Mouse (Mus musculus) lung, embryonic 14.5 days (tissue): Measurements from ENCODE around the gene 2010111I01Rik. TPM values are rescaled to one million over a fixed set of nuclear protein-coding genes. Genes with fewer than 3 reads are reported as not detected.
A peak's percentile ranks its signal among the peaks of the same experiment; 100 is the strongest.

Source experiments
- ATAC-seq: fragments of 200-750 bp; cut with Nextera tagmentation; 2 replicates; pipeline ENCODE4 v1.8.0; 2017; ENCODE audit warnings: mild to moderate bottlenecking, moderate TSS enrichment, moderate library complexity; ENCODE audit not compliant: insufficient read depth
- DNase-seq: peaks from one replicate; pipeline ENCODE4 v3.0.0-alpha.2; 2015
- H3K27ac ChIP-seq: fragments of 300-500 bp; sonication (generic); 2 replicates; pipeline ENCODE4 v1.5.1; 2014; ENCODE audit warnings: low read depth, mild to moderate bottlenecking, moderate library complexity
- H3K27me3 ChIP-seq: fragments of 300-500 bp; sonication (generic); 2 replicates; pipeline ENCODE4 v1.6.1; 2014; ENCODE audit warnings: low read length, control low read depth; ENCODE audit not compliant: insufficient read depth
- H3K36me3 ChIP-seq: fragments of 300-500 bp; sonication (generic); 2 replicates; pipeline ENCODE4 v1.6.1; 2014; ENCODE audit warnings: control low read depth; ENCODE audit not compliant: insufficient read depth
- H3K4me1 ChIP-seq: fragments of 300-500 bp; sonication (generic); 2 replicates; pipeline ENCODE4 v1.6.1; 2014; ENCODE audit warnings: antibody characterized with exemption, control low read depth; ENCODE audit not compliant: insufficient read depth
- H3K4me2 ChIP-seq: fragments of 300-500 bp; sonication (generic); 2 replicates; pipeline ENCODE4 v1.6.1; 2014; ENCODE audit warnings: mild to moderate bottlenecking
- H3K4me3 ChIP-seq: fragments of 300-500 bp; sonication (generic); 2 replicates; pipeline ENCODE4 v1.5.1; 2014; ENCODE audit warnings: low read depth, low read length
- H3K9ac ChIP-seq: fragments of 300-500 bp; sonication (generic); 2 replicates; pipeline ENCODE4 v1.6.1; 2014
- H3K9me3 ChIP-seq: fragments of 300-500 bp; sonication (generic); 2 replicates; pipeline ENCODE4 v1.6.1; 2016; ENCODE audit warnings: low read depth, low read length, control low read depth
- CTCF ChIP-seq: IDR thresholded peaks from 2 replicates; pipeline ENCODE4 v1.5.1; 2016; ENCODE audit warnings: antibody characterized with exemption, low read depth
- WGBS: fragments of 180-500 bp; shearing (Covaris S2); extraction: QIAGEN DNeasy Blood & Tissue Kit; methylation state at CpG from one replicate; pipeline ENCODE4 v1.1.7; 2014; 5-methylcytosine and 5-hydroxymethylcytosine counted together
- polyA plus RNA-seq: library from polyadenylated mRNA; unstranded; fragments of >200 nt; fragmentation: Nextera tagmentation; extraction: Ambion mirVana; gene quantifications from 2 replicates; pipeline ENCODE4 v1.2.1, GENCODE M21; 2014

2010111I01Rik gene
- polyA plus RNA-seq, 1 experiment from 2014 or later: 156 TPM

DNA sequence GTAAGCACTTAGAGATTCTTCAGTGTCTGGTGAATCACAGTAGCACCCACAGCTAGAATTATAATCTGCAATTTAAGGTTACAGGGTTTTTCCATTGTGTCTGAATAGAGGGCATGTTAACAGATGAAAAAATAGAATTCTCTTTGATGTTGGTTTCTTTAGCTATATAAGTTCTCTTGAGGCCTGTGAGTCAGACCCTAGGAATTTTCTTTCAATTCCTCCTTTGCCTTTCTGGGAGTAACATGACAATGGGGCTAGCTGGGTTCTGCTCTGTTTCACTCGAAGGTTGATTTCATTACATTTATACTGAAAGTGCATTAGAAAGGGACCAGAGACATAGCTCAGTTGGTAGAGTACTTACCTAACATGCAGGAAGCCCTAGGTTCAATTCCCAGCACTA, 101.9 kb downstream of the 2010111I01Rik start:
- TF ChIP-seq CTCF: no peak
- Histone ChIP-seq H3K9ac (no peak overlapping the region), H3K27ac (no peak overlapping the region), H3K4me1 (no peaks in the 10 kb centered on the region), H3K9me3 (no peaks in the 10 kb centered on the region), H3K36me3 (no peaks in the 10 kb centered on the region), H3K27me3 (no peaks in the 10 kb centered on the region), H3K4me3 (no peak overlapping the region), H3K4me2 (no peak overlapping the region)
- 53% methylated on average over 1 of the region's 1 CpGs for WGBS
- DNase-seq: no peak
- ATAC-seq: no peak

DNA sequence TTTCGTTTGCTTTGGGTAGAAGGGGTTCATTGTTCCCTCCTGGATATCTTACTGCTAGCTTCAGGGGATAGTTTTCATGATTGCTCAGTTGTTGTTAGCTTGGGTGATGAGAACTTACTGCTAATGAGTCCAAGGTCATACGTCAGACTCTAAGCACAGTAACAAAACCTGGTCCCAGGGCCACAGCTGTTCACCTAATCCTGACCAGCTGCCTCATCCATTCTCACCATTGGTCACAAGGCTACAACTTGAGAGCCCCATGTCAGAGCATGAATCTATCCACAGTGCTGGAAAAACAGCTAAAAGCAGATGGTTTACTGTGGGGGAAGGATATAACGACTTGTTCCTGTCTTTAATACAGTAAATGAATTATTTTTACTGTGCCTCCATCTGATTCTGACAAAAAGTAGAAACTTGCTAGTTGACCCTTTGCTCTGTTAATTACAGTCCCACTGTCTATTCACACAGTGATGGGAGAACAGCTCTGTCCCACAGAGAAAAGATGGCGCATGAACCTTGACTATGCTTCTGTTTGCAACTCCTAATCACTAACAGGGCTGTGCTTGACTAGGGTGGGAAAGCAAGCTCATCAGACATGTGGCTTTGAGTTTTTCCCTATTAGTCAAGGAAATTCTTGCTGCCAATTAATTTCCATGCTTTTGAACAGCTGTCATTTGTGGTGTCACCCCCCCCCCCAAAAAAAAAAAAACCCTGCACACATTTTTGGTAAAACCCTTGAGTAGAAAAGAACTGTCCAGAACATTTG, 103.9 kb downstream of the 2010111I01Rik start:
- DNase-seq: no peak

GRCm38 (mm10) chr13:63071874-63072273, 107.2 kb downstream of the 2010111I01Rik start:
- Histone ChIP-seq H3K36me3 (no peaks in the 10 kb centered on the region), H3K9ac (no peak overlapping the region), H3K4me3 (no peak overlapping the region), H3K9me3 (no peaks in the 10 kb centered on the region), H3K27me3 (no peaks in the 10 kb centered on the region), H3K27ac (no peak overlapping the region), H3K4me1 (peaks cover 7% of the 10 kb centered on the region), H3K4me2 (no peak overlapping the region)
- ATAC-seq (no peak), DNase-seq (no peak)
- 62% methylated on average over 8 of the region's 8 CpGs for WGBS
- TF ChIP-seq CTCF: no peak

More for the DNA sequence above, 103.9 kb downstream of the 2010111I01Rik start:
- Histone ChIP-seq H3K4me2 (no peak overlapping the region), H3K9ac (no peak overlapping the region), H3K9me3 (no peaks in the 10 kb centered on the region), H3K4me3 (no peak overlapping the region), H3K4me1 (no peaks in the 10 kb centered on the region), H3K27me3 (no peaks in the 10 kb centered on the region), H3K27ac (no peak overlapping the region), H3K36me3 (no peaks in the 10 kb centered on the region)
- ATAC-seq: no peak
- TF ChIP-seq CTCF: no peak
- 70% methylated on average over 4 of the region's 4 CpGs for WGBS

DNA sequence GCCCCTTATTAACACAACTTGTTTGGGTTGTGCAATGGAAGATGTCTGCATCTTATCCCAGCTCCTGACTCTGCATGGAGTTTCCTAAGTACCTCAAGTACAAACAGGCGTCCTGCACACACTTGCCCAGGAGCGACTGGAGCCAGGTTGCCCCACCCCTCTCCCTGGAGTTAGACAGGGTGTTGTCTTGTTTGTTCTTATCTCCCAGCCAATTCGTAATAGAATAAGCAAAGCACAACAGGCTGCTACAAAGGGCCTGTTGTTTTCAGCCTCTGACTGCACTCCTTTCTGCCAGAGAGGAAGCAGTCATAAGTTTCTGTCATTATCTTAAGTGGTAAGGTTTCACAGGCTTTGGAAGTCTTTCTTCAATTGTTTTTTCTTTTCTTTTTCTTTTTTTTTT, 107.7 kb downstream of the 2010111I01Rik start:
- ATAC-seq: no peak
- no peak overlapping the region for H3K27ac ChIP-seq
- no peaks in the 10 kb centered on the region for H3K9me3 ChIP-seq

DNA sequence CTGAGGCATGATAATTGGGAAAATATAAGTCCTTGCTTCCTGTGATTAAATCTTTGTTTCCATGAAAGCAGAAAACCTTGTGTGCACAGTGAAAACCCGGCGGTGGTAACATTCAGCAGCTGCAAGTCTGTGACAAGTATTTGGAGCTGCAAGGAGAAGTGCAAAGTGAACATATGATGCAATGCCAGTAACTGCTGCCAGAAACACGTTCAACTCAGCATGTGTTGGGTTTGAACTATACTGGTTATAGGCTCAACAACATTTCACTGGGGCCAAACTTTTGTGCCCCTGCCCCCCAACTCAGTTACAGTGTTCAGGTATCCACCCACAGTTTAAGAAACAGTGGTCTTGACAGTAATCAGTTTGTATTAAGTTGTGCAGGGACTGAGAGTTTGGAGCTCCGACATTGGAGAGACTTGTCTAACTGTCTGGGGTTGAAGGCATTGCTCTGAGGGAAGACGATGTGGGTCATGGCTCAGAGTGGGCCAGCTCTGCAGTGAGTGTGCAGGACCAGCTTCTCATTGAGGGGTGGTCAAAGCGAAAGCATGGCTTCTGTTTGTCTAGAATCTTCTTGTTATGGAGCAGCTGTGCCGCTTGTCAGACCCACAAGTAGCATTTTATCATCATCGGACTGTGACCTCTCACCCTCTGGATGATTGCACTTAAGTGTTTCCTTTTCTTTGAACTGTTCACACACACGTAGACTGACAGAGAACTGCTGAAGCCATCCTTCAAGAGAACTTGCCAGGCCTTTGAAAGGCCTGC, 109.4 kb downstream of the 2010111I01Rik start:
- peak; percentile 84 for ATAC-seq
- H3K27ac ChIP-seq: peak overlapping the region; percentile 78
- peak; percentile 87 for DNase-seq

More for the DNA sequence above, 107.7 kb downstream of the 2010111I01Rik start:
- Histone ChIP-seq H3K4me2 (no peak overlapping the region), H3K4me3 (no peak overlapping the region), H3K9ac (no peak overlapping the region), H3K36me3 (no peaks in the 10 kb centered on the region), H3K27me3 (no peaks in the 10 kb centered on the region), H3K4me1 (peaks cover 7% of the 10 kb centered on the region)
- WGBS: 29% methylated on average over 3 of the region's 3 CpGs
- TF ChIP-seq CTCF: no peak
- DNase-seq: no peak

GRCm38 (mm10) chr13:63074676-63074991, 109.9 kb downstream of the 2010111I01Rik start:
- 54% methylated on average over 3 of the region's 3 CpGs for WGBS
- Histone ChIP-seq H3K4me3 (no peak overlapping the region), H3K27me3 (no peaks in the 10 kb centered on the region), H3K4me2 (no peak overlapping the region), H3K9me3 (no peaks in the 10 kb centered on the region), H3K27ac (peak overlapping the region; percentile 78; the same call in 1 of the 2 replicates), H3K9ac (no peak overlapping the region), H3K36me3 (no peaks in the 10 kb centered on the region), H3K4me1 (peaks cover 7% of the 10 kb centered on the region)
- no peak for TF ChIP-seq CTCF
- peak; percentile 50 for DNase-seq
- ATAC-seq: 0 out of 2 replicates have a peak, but pooled peaks have one; percentile 47

More for the DNA sequence above, 109.4 kb downstream of the 2010111I01Rik start:
- no peak for TF ChIP-seq CTCF
- 16% methylated on average over 9 of the region's 9 CpGs for WGBS
- no peaks in the 10 kb centered on the region for H3K27me3 ChIP-seq
- H3K9me3 ChIP-seq: no peaks in the 10 kb centered on the region
- no peak overlapping the region for H3K4me3 ChIP-seq
- H3K9ac ChIP-seq: no peak overlapping the region
- no peak overlapping the region for H3K4me2 ChIP-seq
- H3K4me1 ChIP-seq: peaks cover 7% of the 10 kb centered on the region
- H3K36me3 ChIP-seq: no peaks in the 10 kb centered on the region

DNA sequence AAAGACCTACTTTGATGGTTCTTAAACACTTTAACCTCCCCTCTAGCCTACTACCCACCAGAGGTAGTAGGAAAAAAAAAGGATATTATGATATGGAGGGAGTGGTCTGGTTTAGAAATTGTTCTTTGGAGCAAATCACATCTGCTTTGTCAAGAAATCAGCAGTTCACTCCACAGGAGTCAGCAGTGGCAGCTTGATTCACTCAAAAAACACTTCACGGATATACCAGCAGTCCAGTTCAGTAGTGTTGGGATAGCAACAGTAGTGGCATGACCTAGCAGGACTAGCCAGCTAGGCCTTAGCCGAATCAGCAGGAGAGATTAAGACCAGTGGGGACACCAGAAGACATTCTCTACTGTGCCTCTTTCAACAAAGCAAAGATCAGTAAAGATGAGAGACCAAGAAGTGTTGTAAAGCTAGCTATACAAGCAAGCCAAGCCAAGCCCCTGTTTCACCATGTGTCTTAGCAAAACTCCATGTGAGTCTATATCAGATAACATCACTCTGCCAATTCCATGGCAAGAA, 110.7 kb downstream of the 2010111I01Rik start:
- Histone ChIP-seq H3K36me3 (no peaks in the 10 kb centered on the region), H3K4me1 (peaks cover 7% of the 10 kb centered on the region), H3K27me3 (no peaks in the 10 kb centered on the region), H3K4me2 (no peak overlapping the region), H3K9ac (no peak overlapping the region), H3K4me3 (no peak overlapping the region), H3K27ac (no peak overlapping the region), H3K9me3 (no peaks in the 10 kb centered on the region)
- ATAC-seq: no peak
- DNase-seq: peak; percentile 39
- 72% methylated on average over 2 of the region's 2 CpGs for WGBS
- TF ChIP-seq CTCF: no peak
